Mouse (Mus musculus) bone marrow, adult 2 months (tissue): Measurements from ENCODE around the gene Kitl. TPM values are rescaled to one million over a fixed set of nuclear protein-coding genes. Genes with fewer than 3 reads are reported as not detected.

Experiments used
- H3K27ac ChIP-seq: fragments of 200-500 bp; 2 replicates; pipeline ENCODE4 v1.5.1; 2012; ENCODE audit warnings: low read depth, mild to moderate bottlenecking, control low read depth, inconsistent platforms, low read length; ENCODE audit not compliant: control insufficient read depth, poor library complexity, insufficient read depth
- H3K4me1 ChIP-seq: fragments of 200-500 bp; 2 replicates; pipeline ENCODE4 v1.6.1; 2011; ENCODE audit warnings: low read length; ENCODE audit not compliant: control insufficient read depth, insufficient read depth
- H3K4me3 ChIP-seq: fragments of 200-500 bp; replicated peaks from 2 replicates; pipeline ENCODE3; 2011; ENCODE audit warnings: mild to moderate bottlenecking, low read depth, low read length, control low read depth; ENCODE audit not compliant: control insufficient read depth
- CTCF ChIP-seq: fragments of 200-500 bp; IDR thresholded peaks from 2 replicates; pipeline ENCODE4 v1.5.1; 2011; ENCODE audit warnings: low read length, control low read depth; ENCODE audit not compliant: control insufficient read depth, insufficient read depth
- POLR2A ChIP-seq: fragments of 200-500 bp; IDR thresholded peaks from 2 replicates; pipeline ENCODE4 v1.6.1; 2011; ENCODE audit warnings: low read depth, mild to moderate bottlenecking, control low read depth, low read length, borderline replicate concordance; ENCODE audit not compliant: control insufficient read depth
- WGBS: fragments of 180-500 bp; shearing (Covaris S2); methylation state at CpG from one replicate; pipeline ENCODE4 v1.1.7; 2018; 5-methylcytosine and 5-hydroxymethylcytosine counted together
- polyA plus RNA-seq: library from polyadenylated mRNA; stranded (reverse); fragments of >200 nt; gene quantifications from 2 replicates; pipeline ENCODE4 v1.2.4, GENCODE M21; 2011; ENCODE audit warnings: low replicate concordance; ENCODE audit not compliant: missing spikeins, insufficient read depth, insufficient read length

The Kitl gene
- polyA plus RNA-seq, 1 experiment = 5.8 TPM

DNA sequence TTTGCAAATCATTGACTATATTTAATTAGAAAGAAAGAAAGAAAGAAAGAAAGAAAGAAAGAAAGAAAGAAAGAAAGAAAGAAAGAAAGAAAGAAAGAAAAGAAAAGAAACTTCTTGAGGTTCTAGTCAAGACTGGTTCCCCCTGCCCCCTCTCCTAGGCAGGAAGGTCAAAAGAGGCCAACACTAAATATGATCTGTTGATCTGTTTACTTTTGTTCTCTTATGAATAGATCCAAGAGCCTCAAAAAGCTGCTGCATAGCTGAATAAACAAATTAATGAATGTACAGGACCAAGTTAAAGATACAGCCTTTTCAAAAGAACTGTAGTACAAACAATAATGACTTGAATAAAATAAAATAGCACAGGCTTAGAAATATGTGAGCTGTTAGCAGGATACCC lies 57.7 kb downstream of the Kitl start:
- no peak overlapping the region for H3K27ac ChIP-seq
- TF ChIP-seq CTCF = no peak
- TF ChIP-seq POLR2A = no peak
- H3K4me3 ChIP-seq = no peak overlapping the region
- H3K4me1 ChIP-seq = no peaks in the 10 kb centered on the region

GRCm38 (mm10) chr10:100101115-100101514 lies 85.7 kb downstream of the Kitl start:
- 55% methylated on average over 3 of the region's 3 CpGs for whole genome bisulfite sequencing
- Histone ChIP-seq H3K4me3 (no peak overlapping the region), H3K27ac (no peak overlapping the region), H3K4me1 (no peaks in the 10 kb centered on the region)
- TF ChIP-seq CTCF (no peak), POLR2A (no peak)

- H3K4me1 ChIP-seq = no peaks in the 10 kb centered on the region
- no peak overlapping the region for H3K4me3 ChIP-seq
- TF ChIP-seq POLR2A (no peak), CTCF (no peak)
- H3K27ac ChIP-seq = no peak overlapping the region
- WGBS = 56% methylated on average over 7 of the region's 7 CpGs
Measured at GRCm38 (mm10) chr10:100111209-100111608, 95.8 kb downstream of the Kitl start.

DNA sequence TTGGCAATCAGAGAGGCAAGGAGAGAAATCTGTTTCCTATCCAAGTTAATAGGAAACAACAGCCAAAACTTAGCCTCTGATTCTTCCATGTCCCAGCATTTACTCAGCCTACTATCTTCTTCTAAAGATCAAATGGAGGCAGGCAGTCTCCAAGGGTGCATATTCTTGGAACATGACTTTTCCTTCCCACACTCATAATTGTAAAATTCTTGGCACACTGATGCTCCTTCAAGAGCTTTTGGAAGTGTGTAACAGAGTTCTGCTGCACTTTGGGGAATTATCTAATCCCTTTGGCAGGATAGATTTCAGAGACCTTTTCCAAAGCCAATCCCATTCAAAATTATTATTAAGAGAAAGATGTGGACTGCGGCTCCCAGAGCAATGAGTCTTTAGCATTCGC lies 100.1 kb downstream of the Kitl start:
- 84% methylated on average over 2 of the region's 2 CpGs for WGBS
- H3K4me1 ChIP-seq = no peaks in the 10 kb centered on the region
- TF ChIP-seq CTCF (no peak), POLR2A (no peak)

DNA sequence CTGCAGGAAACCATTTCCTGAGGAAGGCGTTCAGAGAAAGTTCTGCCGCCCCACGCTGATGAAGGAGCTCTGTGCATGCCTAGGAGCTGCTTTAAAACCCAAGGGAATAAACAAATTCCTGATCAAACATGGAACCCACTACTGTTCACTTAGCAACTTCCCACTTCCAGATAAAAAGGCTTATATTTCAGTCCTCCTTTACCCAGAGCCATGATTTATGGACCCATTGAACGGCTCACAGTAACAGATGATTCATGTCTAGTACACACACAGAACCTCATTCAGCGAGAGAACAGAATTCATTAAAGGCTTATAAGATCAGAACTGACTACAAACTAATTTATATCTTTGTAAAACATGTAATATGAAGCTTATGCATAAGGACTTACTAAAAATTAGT lies 109.0 kb downstream of the Kitl start:
- TF ChIP-seq CTCF (no peak), POLR2A (no peak)
- no peak overlapping the region for H3K27ac ChIP-seq
- H3K4me1 ChIP-seq = no peaks in the 10 kb centered on the region
- no peak overlapping the region for H3K4me3 ChIP-seq
- 74% methylated on average over 5 of the region's 5 CpGs for WGBS

More for the DNA sequence above, 100.1 kb downstream of the Kitl start:
- H3K27ac ChIP-seq = no peak overlapping the region
- H3K4me3 ChIP-seq = no peak overlapping the region

DNA sequence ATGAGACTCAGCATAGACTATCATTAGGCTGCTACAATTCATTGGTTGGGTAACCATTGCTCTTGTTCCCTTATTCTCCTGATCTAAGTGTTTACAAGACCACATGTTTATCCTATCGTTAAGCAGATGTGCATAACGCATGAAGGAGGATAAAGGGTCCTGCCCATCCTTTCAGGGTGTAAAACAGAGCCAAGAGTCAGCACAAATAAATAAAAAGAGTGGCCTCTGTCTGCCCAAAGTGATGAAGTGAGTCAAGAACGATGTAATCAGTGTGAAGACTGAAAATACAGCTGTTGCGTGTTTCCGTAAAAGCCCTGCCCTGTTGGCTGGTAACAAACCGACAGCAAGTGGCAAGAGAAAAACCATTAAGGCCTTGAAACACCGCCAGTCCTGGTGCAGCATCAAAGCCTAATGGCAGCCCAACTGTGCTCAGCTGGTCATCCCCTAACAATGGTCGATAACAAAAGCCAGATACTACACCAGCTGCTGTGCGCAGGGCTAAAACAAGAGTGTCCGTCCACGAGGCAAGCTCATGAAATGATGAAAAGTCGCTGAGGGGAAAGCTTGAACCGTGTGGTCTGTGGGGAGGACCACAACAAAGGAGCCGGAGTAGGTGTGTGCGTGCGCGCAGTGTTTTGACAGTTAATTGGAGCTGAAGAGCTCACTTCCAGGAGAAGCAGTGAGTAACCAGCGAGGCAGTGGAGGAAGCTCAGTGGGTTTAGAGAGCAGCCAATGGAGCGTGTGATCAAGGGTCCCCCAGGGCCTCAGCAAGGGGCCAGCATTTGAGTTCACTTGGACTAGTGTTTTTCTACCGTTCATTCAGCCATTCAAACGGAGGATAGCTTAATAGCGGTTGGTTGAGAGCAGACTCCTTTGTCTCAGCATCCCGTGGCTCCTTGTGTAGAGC lies 112.7 kb downstream of the Kitl start:
- Histone ChIP-seq H3K4me1 (no peaks in the 10 kb centered on the region), H3K27ac (no peak overlapping the region), H3K4me3 (no peak overlapping the region)
- TF ChIP-seq CTCF (no peak), POLR2A (no peak)
- 80% methylated on average over 23 of the region's 23 CpGs for WGBS

GRCm38 (mm10) chr10:100131657-100132056 lies 116.2 kb downstream of the Kitl start:
- TF ChIP-seq CTCF (no peak), POLR2A (no peak)
- Histone ChIP-seq H3K27ac (no peak overlapping the region), H3K4me1 (no peaks in the 10 kb centered on the region), H3K4me3 (no peak overlapping the region)
- WGBS = 80% methylated on average over 4 of the region's 4 CpGs

- 74% methylated on average over 1 of the region's 1 CpGs for WGBS
- H3K4me3 ChIP-seq = no peak overlapping the region
- no peak overlapping the region for H3K27ac ChIP-seq
- no peak for TF ChIP-seq CTCF
- no peak for TF ChIP-seq POLR2A
- H3K4me1 ChIP-seq = no peaks in the 10 kb centered on the region
Measured at GRCm38 (mm10) chr10:100132304-100132703, 116.9 kb downstream of the Kitl start.
